Mouse (Mus musculus) cerebellum, adult 2 months (tissue): ENCODE data around the gene Nckap1.

Experiments used
- CTCF ChIP-seq: fragments of 200-500 bp; IDR thresholded peaks from 2 replicates; pipeline ENCODE4 v1.5.1; 2011; ENCODE audit warnings: low read depth, mild to moderate bottlenecking, control low read depth, low read length, moderate library complexity, borderline replicate concordance; ENCODE audit not compliant: insufficient read depth
- POLR2A ChIP-seq: fragments of 200-500 bp; IDR thresholded peaks from 2 replicates; pipeline ENCODE4 v1.6.1; 2011; ENCODE audit warnings: low read length, control low read depth, borderline replicate concordance; ENCODE audit not compliant: insufficient read depth

DNA sequence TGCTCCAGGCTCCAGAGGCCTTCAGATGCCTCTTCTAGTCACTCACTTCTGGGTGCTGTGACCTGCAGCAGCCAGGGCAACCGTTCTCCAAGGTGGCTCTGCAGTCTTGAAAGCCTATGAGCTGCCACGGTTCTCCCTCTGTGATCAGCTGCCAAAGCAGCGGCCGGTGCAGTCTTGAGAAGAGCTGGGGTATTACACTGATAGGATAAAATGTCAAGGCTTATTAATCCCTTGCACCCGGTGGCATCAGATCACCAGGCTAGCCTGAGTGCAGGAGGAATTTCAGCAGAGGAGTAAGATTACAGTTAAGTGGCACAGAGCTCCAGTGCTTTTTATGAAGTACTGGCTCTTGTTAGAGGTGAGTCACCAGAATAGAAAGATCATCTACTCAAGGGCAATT is 94.3 kb downstream of the Nckap1 start:
- TF ChIP-seq CTCF = no peak
- no peak for TF ChIP-seq POLR2A
